Mouse (Mus musculus) right cerebral cortex, adult 2 months (tissue): ENCODE data around the gene Lad1.
A peak's percentile ranks its signal among the peaks of the same experiment; 100 is the strongest.

ENCODE experiments used
- DNase-seq, 2 experiments: peaks; one replicate each; pipeline ENCODE4 v3.0.0; 2021 to 2022; ENCODE audit warnings: low spot score in 2 of 2

Gene Lad1

GRCm38 (mm10) chr1:135818481-135819086, at the start of gene Lad1:
Lad1 (plus strand) TSS chr1:135818598.
- DNase-seq, result no peak

GRCm38 (mm10) chr1:135770237-135770636, 48.2 kb upstream of the Lad1 start:
- DNase-seq, result no peak

DNA sequence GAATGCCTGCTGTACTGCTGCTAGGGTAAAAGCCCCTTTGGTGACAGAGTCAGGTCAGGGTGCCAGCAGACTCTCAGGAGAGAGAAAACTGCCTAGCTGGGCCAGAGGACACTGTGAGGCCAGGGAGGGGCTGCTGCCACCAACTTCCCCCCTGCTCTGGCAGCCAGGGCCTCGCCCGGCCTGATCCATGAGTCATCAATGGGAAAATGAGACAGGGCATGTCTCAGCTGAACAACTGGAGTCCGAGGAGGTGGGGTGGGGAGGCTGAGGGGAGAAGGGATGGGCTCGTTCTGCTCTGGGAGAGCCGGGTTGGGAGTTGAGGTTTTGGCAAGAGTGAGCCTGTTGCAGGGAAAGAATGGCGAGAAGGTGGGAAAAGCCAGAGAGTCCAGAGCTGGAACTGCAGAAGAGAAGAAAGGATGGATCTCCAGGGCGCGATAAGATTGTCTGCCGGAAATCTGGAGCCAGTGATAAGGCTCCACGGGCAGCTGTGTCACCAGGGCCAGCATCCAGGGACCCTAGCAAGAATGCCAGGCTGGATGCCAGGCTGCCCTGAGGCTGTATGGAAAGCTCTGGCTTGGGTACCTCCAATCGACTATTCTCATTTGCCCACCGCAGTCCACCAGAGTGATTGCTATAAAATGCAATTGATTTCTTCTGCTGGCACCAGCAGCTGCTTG, 47.4 kb upstream of the Lad1 start:
- no peak for DNase-seq

DNA sequence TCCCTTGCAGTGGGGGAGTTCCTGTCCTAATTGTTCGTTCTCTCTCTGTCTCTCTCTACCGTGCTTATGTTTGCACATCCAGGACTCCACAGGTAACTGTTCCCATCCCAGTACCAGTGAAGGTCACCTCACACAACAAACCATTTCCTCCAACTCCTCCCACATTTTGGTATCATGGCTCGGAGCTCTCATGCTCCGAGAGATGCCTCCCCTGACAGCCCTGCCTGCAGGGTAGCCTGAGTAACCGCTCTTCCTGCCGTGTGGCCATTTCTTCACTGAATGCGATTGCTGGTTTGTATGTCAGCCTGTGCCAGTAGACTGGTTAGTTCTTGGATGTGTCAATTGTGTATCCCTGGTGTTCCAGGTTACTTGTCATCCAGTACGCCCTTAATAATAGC, 46.8 kb upstream of the Lad1 start:
- DNase-seq, result no peak

- no peak for DNase-seq
Measured at GRCm38 (mm10) chr1:135776596-135776995, 41.8 kb upstream of the Lad1 start.

DNA sequence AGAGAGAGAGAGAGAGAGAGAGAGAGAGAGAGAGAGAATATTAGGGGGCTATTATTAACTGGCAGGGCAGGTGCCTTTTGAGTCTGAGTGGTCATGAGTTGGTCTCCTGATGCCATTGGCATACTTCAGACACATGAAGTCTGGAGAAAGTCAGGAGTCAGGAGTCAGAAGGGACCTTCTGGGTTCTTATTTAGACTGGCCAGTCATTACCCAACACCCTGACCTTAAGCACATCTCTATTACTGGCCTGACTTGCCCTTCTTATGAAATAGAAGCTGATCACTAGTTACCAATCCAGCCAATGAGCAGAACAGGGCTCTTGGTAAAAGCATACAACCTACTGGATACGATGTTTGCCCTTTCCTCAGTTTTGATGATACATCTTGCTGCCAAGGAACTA, 41.4 kb upstream of the Lad1 start:
- DNase-seq, result no peak

GRCm38 (mm10) chr1:135778780-135779535, 39.4 kb upstream of the Lad1 start, which contains the start of gene Tnni1:
Tnni1 (plus strand) TSS chr1:135779434.
- DNase-seq, result peak in 1 of 2 experiments; percentile 39

- DNase-seq, result no peak
Measured at GRCm38 (mm10) chr1:135780649-135781048, 37.7 kb upstream of the Lad1 start.

DNA sequence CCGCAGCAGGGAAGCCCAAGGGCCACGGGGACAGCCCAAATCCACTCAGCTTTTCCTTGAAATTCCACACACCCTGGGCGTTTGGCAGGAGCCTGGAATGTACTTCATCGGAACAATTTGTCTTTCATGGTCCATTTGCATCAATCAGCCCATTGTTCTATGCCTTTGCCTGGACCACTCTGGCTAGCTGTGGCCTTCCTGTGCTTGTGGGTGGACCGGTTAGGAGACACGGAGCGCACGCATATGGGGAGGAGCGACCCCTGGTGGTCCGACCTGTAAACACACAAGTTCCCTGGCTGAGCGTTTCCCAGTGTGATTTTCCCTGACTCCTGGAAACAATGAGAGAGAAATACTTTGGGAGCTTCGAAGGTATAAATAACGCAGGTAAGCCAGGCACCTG, 37.2 kb upstream of the Lad1 start:
- DNase-seq, result peak; percentile 56 to 69

DNA sequence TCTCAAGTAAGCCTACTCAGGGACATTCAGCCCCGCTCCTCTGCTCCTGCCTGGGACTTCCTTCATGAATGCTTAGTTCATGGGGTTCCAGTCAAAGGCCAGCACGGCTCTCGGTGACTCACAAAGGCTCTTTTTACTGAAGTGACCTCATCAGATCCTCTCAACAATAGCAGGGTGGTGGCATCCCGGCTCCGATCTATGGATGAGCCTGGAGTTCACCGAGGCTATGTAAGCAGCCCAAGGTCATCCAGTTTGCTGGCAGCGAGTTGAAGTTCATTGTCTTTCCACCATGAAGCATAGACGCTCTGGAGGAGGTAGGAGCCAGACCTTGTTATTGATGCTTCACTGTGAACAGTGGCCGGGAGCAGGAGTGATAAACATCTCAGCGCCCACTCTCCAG, 35.6 kb upstream of the Lad1 start:
- no peak for DNase-seq

GRCm38 (mm10) chr1:135787799-135788198, 30.6 kb upstream of the Lad1 start:
- peak; percentile 74 to 83 for DNase-seq

DNA sequence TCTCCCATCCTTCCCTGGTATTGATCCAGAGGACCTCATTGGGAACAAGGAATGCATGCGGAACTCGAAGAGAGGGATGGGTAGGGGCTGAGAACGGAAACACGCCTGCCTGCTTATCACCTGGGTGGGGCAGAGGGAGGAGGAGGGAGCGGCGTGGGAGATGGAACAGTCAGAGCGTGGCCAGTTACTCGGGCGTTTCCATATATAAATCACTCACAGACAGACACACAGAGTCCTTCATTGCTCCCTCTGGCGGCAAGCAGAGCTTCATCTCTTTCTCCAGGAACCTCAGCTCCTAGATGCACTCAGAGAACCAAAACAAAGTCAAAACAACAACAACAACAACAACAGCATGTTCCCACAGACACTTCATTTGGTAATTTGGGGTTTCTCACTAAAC, 29.7 kb upstream of the Lad1 start:
- peak; percentile 41 to 48 for DNase-seq

DNA sequence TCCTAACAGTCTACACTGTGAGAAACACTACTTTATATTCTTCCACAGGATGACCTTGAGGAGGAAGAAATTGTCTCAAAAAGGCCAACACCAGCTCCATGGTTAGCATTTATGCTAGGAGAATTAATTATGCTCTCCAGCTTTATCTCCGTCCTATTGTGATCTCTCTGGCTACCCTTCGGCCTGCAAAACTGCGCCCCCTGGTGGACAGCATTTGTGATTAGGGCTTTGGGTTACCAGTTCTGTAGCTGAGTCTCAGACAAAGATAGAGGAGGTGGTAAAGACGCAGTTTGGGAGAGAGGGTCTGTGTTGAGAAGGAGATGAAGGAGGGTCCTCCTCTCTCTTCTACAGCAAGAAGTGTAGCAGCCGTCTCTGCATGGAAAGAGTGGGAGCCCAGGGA, 28.6 kb upstream of the Lad1 start:
- DNase-seq, result peak; percentile 59 to 76

GRCm38 (mm10) chr1:135792143-135792939, 26.1 kb upstream of the Lad1 start:
- DNase-seq, result no peak

DNA sequence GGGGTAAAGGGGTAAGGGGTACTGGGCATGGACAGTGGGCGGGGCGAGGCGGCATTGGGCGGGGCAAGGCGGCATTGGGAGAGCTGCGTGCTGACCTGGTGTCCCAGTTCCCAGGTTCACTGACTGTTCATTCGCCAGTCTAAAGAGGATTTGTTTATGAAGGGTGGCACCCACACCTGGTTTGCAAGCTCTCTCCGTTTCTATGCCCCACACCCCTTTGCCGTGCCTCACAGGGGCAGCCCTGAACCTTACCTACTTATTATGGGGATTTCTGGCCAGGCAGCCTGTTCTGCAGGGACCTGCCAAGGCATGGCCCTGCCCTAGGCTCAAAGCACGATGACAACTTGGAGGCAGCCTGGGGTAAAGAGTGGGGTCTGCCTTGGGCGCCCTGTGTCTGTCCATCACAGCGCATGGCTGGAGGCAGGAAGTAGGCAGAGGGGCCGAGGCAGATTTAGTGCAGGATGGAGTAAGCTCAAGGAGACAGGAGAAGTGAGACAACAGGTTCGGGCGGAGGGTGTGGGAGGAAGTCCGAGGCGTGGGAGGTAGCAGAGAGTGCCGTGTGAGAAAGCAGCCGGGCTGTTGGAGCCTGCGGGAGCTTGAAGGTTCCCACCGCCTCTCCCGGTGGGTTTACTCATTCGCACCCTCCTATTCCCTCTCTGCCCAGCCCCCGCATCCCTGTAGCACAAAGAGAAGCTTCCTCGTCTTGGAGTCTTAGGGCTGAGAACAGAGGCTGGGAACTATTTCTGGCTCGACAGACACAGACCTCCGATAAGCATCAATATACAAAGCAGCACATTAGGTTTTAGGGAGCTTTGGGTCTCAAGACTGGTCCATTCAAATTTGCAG, 24.8 kb upstream of the Lad1 start:
- peak; percentile 83 to 86 for DNase-seq

GRCm38 (mm10) chr1:135794216-135795134, 23.9 kb upstream of the Lad1 start:
- no peak for DNase-seq

DNA sequence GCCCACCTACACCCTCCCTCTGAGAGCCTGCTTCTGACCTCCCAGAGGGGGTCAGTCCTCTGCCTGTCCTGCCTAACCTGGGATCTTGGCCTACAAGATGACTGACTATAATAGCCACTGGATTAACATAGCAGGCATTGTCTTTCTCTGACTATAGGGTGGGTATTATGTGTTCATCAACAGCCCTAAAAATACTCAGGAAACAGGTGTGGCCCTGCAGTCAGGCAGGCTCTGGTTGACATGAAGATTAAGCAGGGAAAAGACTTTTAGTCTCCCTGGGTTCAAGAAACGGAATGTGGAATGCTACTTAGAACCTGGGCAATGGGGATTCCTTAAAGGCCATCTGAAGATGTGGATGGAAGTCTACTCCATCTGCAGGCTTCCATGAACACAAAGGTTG, 19.9 kb upstream of the Lad1 start:
- no peak for DNase-seq

DNA sequence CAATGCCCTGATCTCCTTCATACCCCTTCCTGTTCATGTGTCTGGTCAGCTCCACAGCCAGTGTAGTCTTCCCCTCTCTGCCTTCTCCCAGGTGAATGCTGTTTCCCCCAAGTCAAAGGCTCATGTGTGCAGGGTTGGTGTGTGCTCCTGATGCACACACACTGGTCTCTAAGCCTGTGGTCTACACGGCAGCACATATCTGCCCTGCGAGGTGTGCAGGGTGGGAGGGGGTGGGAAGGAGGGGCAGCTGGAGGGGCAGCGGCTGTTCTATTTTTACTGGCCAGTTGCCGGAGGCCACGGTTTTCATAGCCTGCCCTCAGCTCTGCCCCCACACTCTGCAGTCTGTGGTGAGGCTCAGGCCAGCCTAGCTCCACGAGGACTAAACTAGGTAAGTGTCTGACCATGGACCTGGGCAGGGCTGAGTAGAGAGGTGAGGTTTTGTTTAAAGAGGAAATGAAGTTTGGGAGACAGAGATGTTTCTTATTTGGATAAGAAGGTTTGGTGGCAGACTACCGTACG, 19.2 kb upstream of the Lad1 start:
- no peak for DNase-seq

- no peak for DNase-seq
Measured at GRCm38 (mm10) chr1:135800192-135800950, 18.0 kb upstream of the Lad1 start.
